Mouse (Mus musculus): ENCODE results near the gene Hpf1.
A peak's percentile ranks its signal among the peaks of the same experiment; 100 is the strongest.

The Hpf1 gene

GRCm38 (mm10) chr8:60889843-60890519 is at the start of gene Hpf1:
Gene Hpf1 (plus strand): TSS chr8:60890418.
- DNase-seq (ENCODE audit: extremely low spot score, low read depth, low spot score) = peak; percentile 79

- no peak for DNase-seq (ENCODE audit: extremely low spot score, low read depth, low spot score)
Measured at GRCm38 (mm10) chr8:60842388-60842787, 47.8 kb upstream of the Hpf1 start.

- DNase-seq (ENCODE audit: extremely low spot score, low read depth, low spot score) = no peak
Measured at GRCm38 (mm10) chr8:60857559-60857958, 32.7 kb upstream of the Hpf1 start.

GRCm38 (mm10) chr8:60858091-60858490 is 32.1 kb upstream of the Hpf1 start:
- DNase-seq (ENCODE audit: extremely low spot score, low read depth, low spot score) = no peak

GRCm38 (mm10) chr8:60858911-60859476 is 31.2 kb upstream of the Hpf1 start:
- no peak for DNase-seq (ENCODE audit: extremely low spot score, low read depth, low spot score)

- DNase-seq (ENCODE audit: extremely low spot score, low read depth, low spot score) = no peak
Measured at GRCm38 (mm10) chr8:60859605-60860004, 30.6 kb upstream of the Hpf1 start.

- DNase-seq (ENCODE audit: extremely low spot score, low read depth, low spot score) = no peak
Measured at GRCm38 (mm10) chr8:60860749-60861148, 29.5 kb upstream of the Hpf1 start.

GRCm38 (mm10) chr8:60861783-60862182 is 28.4 kb upstream of the Hpf1 start:
- no peak for DNase-seq (ENCODE audit: extremely low spot score, low read depth, low spot score)

GRCm38 (mm10) chr8:60864875-60865274 is 25.3 kb upstream of the Hpf1 start:
- DNase-seq (ENCODE audit: extremely low spot score, low read depth, low spot score) = no peak

- peak; percentile 42 for DNase-seq (ENCODE audit: extremely low spot score, low read depth, low spot score)
Measured at GRCm38 (mm10) chr8:60865504-60866114, 24.6 kb upstream of the Hpf1 start.

GRCm38 (mm10) chr8:60867468-60868115 is 22.6 kb upstream of the Hpf1 start:
- DNase-seq (ENCODE audit: extremely low spot score, low read depth, low spot score) = no peak

- DNase-seq (ENCODE audit: extremely low spot score, low read depth, low spot score) = no peak
Measured at GRCm38 (mm10) chr8:60868236-60868965, 21.8 kb upstream of the Hpf1 start.

GRCm38 (mm10) chr8:60869761-60870160 is 20.5 kb upstream of the Hpf1 start:
- no peak for DNase-seq (ENCODE audit: extremely low spot score, low read depth, low spot score)

GRCm38 (mm10) chr8:60870231-60871193 is 19.7 kb upstream of the Hpf1 start:
- no peak for DNase-seq (ENCODE audit: extremely low spot score, low read depth, low spot score)

GRCm38 (mm10) chr8:60878617-60879016 is 11.6 kb upstream of the Hpf1 start:
- no peak for DNase-seq (ENCODE audit: extremely low spot score, low read depth, low spot score)

- DNase-seq (ENCODE audit: extremely low spot score, low read depth, low spot score) = no peak
Measured at GRCm38 (mm10) chr8:60883419-60884137, 6.6 kb upstream of the Hpf1 start.

- DNase-seq (ENCODE audit: extremely low spot score, low read depth, low spot score) = no peak
Measured at GRCm38 (mm10) chr8:60886736-60887135, 3.5 kb upstream of the Hpf1 start.

- no peak for DNase-seq (ENCODE audit: extremely low spot score, low read depth, low spot score)
Measured at GRCm38 (mm10) chr8:60889131-60889842, 931 bp upstream of the Hpf1 start.

GRCm38 (mm10) chr8:60890520-60890874 is 279 bp downstream of the Hpf1 start:
- DNase-seq (ENCODE audit: extremely low spot score, low read depth, low spot score) = no peak

Measured in hindlimb bud, embryonic 11.5 days (tissue).